Mouse (Mus musculus): ENCODE results near the gene Cpn1.

Cpn1 gene

DNA sequence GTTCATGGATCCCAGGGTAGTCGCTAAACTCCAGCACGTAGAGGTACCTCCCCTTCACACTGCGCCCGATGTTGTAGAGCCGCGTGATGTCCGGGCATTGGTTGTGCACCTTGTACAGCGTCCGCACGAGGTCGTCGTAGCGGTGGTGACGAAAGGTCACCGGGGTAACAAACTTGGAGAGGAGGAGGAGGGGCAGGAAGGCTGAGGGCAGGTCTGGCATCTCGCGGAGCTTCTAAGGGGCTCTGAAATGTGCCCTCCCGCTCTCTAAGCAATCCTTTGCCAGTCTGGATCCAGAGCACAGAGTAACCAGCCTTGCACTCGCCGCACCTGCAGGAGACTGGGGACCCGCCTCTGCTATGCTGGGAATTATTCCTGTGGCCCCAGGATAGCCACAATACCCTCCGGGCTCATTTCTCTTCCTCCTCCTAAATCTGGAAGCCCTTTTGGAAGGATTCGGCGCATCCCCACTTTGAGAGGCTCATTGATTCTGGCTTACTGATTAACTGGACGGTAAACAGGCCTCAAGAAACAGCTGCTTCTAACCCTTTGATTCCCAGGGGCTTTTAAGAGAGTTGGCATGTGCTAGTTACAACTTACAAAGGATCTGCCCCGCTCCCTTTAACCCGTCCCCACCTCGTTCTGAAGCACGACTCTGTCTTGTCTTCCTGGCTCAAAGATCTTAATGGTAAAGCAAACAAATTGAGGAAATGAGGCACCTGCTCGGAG is at the start of gene Cpn1:
TSS of gene Cpn1 (minus strand) at position 488 of the 726 bp plus-strand sequence.
- no peak for DNase-seq (ENCODE audit: low read depth in 2 of 2, low spot score in 2 of 2)

DNA sequence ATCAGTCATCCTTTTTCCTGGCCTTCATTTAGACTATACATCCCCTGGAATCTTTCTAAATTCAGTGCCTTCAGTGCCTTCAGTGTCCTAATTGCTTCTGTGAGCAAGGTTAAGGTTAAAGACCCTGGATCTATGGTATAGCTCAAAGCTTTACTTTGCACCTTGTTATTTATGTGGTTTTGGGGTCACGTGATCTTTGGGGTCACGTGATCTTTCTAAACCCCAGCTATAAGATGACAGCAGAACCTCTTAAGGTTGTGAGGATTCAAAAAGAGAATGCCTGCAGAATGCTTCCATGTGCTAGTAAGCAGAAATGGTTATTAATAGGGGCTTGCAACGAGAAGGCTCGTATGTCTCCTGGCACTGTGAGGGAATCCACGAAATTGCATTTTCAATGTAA is 47.0 kb upstream of the Cpn1 start:
- DNase-seq (ENCODE audit: low read depth in 2 of 2, low spot score in 2 of 2), result no peak

DNA sequence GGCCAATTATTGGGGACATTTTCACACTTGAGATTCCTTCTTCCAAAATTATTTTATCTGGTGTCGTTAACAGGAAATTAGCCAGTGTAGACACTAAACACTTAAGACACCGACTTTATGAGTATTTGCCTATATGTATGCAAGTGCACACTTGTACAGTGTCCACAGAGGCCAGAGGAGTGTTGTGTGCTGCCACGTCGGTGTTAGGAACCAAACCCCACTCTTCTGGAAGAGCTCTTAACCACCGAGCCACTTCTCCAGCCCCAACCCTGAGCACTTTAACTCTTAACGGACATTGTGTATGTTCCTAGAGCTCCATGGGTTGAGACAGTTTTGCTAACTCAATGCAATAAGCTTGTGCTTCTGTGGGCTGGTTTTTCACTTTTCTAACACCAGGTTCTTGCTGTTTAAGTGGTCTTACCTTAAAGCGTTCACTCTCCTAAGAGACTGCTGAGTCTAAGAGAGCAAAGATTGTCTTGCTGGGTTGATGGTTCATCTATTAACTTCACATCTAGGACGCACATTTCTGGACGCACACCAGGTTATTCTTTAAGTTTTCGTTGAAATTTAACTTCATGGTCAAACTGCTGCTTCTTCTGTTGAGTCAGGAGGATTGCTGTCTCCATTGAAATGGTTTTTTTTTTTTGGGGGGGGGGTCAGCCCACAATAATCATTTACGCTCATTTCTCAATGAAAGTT is 45.8 kb upstream of the Cpn1 start:
- no peak for DNase-seq (ENCODE audit: low read depth in 2 of 2, low spot score in 2 of 2)

DNA sequence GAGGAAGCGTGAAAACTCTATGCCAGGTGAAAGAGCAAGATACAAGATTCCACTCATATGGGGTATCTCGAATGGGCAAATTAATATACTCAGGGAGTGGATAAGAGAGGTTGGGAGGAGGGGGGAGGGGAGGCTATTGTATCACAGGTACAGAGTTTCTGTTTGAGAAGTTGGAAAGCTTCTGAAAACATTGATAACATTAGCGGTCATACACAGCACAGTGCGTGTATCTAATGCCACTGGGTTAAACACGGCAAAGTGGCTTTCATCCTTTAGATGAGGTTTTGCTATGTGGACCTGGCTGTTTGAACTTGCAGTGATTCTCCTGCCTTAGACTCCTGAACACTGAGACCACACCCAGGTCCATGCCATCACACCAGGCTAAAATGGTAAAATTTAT is 43.7 kb upstream of the Cpn1 start:
- no peak for DNase-seq (ENCODE audit: low read depth in 2 of 2, low spot score in 2 of 2)

DNA sequence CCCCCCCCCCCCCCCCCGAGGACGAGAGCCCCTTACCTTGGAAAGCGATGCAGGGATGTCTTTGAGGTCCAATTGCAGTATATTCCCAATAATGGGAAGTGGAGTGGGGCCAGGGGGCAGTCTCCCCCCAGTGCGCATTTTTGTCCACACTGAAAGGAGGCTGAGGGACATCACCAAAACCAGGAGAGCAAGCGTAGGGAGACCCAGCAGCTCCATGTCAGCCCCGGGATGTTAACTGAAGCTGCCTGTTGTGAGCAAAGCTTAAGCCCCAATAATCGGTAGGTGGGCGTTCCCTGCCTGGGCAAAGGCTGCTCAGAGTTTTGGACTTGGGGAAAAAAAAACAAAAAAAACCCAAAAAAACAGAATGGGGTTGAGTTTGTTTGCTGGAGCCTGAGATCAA is 42.6 kb upstream of the Cpn1 start, which contains the start of gene Cyp2c23:
TSS of gene Cyp2c23 (minus strand) at position 237 of the 400 bp plus-strand sequence.
- no peak for DNase-seq (ENCODE audit: low read depth in 2 of 2, low spot score in 2 of 2)

DNA sequence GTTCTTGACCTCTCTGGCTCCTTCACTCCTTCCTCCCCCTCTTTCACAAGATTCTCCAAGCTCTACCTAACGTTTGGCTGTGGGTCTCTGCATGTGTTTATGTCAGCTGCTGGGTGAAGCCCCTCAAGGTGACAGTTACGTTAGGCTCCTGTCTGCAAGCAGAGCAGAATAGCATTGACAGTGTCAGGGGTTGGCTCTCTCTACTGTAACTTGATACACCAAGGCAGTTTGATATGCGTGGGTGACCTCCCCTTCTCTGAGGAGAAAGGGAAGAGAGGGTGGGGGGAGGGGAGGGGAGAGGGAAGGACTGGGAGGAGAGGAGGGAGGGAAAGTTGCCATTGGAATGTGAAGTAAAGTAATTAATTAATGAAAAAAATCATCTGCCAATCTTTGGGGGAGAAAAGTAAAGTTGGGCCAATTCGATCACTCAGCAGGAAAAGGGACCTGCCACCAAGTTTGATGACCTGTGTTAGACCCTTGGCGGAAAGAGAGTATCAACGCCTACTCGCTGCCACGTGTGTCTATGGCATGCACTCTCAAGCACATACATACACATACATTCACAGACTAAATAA is 40.7 kb upstream of the Cpn1 start:
- no peak for DNase-seq (ENCODE audit: low read depth in 2 of 2, low spot score in 2 of 2)

DNA sequence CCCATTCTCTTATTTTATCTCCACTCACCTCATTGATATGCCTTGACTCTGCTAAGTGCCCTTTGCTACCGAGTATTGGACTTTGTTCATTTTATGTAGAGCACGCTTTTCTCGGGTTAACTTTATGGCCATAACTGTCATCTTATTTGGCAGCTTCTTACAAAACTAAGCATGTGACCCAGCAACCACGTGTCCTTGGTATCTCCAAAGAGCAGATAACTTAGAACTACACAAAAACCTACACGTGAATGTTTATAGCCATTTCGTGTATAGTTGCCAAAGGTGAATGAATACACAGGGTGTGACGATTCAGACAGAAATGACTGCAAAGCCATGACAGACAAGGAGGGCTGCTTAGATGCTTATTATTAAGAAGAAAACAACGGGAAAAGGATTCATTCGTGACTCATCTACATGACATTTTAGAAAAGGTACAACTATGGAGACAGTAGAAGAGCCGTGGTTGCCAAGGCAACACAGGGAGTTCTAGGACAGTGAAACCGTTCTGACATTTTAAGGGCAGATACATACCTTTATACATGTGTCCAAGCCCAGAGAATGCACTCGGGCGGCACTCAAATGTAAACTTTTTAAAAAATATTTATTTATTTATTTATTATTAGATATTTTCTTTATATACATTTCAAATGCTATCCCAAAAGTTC is 38.7 kb upstream of the Cpn1 start:
- DNase-seq (ENCODE audit: low read depth in 2 of 2, low spot score in 2 of 2), result no peak

DNA sequence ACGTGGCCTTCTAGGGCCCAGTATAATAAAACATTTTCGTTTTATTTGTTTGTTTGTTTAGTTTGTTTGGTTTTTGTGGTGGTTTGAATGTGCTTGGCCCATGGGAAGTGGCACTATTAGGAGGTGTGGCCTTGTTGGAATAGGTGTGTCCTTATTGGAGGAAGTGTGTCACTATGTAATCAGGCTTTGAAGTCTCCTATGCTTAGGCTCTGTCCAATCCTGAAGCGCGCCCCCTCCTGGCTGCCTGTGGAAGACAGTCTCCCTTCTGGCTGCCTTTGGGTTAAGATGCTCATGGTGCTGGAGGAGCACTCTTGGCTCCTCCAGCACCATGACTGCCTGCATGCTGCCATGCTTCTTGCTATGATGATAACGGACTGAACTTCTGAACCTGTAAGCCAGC is 36.7 kb upstream of the Cpn1 start:
- no peak for DNase-seq (ENCODE audit: low read depth in 2 of 2, low spot score in 2 of 2)

DNA sequence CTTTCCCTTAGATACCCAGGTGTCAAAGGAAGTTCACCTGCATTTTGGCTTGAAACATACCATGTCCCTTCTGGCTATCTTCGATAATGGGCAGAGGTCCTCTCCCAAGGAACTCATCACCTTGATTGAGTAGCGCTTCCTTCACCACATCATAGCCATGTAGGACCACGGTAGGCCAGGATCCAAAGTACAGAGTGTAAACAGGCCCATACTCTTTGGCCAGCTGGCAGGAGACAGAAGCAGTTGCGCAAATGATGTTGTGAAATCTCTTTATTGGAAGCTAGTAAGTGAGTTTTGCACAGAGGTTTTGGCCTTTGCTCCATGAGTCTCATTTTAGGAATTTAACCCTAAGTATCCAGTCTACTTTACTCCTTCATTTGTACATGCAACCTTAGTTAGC is 35.1 kb upstream of the Cpn1 start:
- DNase-seq (ENCODE audit: low read depth in 2 of 2, low spot score in 2 of 2), result no peak

DNA sequence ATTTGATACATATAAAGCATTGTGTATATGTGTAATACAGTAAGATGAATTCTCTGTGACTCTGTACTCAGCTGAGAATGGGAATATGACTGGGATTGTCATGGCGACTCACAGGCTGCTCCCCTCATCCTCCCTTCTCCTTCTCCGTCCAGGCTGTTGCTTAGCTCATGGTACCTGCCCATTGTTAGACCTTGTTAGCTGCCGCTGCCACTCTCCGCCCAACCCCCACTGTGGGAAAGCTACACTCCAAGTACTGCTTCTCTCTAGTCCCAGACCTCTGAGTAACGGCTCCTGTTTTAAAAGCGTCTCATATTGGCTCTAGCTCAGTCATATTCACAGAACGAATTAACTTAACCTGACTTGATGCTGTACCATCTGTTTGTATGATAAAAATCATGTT is 33.4 kb upstream of the Cpn1 start:
- DNase-seq (ENCODE audit: low read depth in 2 of 2, low spot score in 2 of 2), result no peak

DNA sequence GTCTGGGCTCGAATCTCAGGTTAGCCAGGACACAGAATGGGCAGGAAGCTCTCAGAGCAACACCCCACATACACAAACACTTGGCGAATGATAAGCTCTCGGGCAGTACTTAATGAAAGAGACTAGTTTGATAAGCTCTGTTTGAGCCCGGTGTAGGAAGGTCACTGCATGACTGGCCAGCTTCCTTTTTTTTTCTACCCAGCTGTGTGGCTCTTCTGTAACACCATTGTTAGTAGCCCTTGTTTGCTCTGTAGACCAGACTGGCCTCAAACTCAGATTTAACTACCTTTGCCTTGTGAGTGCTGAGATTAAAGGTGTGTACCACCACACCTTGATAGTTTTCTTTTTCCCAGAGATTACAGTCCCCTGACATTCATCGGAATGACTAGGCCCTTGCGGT is 27.5 kb upstream of the Cpn1 start:
- no peak for DNase-seq (ENCODE audit: low read depth in 2 of 2, low spot score in 2 of 2)

DNA sequence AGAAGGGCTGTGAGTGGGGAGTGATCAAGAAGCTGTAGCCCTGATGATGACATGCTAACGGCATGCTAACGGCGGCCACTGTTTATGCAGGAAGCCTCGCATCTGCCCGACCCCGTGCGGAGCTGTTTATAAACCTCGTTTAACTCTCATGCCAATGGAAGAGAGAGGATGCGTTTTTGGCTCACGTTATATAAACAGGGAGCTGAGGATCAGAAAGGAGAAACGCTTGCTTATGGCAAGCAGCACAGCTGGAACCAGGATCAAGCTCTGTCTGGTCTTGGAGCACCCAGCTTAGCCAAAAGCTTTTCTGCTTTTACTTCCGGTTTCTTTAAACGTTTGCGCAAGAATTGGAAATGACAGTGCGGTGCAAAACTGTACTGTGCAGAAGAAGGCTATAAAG is 22.4 kb upstream of the Cpn1 start:
- DNase-seq (ENCODE audit: low read depth in 2 of 2, low spot score in 2 of 2), result no peak

DNA sequence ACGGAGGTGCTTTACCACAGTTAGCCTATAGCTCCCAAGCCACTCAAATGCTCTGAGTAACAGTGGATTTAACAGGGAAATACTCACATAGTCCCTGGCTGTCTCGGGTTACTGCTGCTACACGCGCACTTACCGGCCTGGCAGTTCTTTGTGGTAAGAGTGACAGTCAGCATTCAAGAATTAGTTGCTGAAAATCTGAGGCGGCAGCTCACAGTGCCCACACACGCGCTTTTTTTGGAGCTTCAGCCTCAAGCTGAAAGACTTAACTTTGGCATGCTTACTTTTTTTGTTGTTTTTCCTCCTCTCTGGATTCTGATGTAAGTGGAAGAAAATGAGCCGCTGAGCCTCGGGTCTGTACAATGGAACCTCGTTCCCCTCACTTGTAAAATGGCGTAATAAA is 20.8 kb upstream of the Cpn1 start:
- DNase-seq (ENCODE audit: low read depth in 2 of 2, low spot score in 2 of 2), result no peak

DNA sequence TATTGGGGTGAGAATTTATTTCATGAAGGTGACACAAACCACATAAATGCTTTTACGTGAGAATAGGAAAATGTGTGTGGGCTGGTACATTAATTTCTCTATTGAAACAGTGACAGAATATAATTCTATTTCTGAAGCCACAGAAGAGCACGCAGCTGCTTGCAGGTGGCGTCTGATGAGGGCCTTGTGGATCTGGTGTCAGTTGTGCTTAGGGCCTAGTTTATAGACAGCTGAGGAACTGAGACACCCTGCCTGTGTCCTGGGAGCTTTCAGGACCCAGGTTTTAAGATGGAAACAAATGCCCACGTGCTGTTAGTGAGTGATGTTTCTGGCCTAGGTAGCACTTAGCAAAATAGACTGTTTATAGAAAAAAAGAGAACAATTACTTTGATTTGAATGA is 18.7 kb upstream of the Cpn1 start:
- DNase-seq (ENCODE audit: low read depth in 2 of 2, low spot score in 2 of 2), result no peak

DNA sequence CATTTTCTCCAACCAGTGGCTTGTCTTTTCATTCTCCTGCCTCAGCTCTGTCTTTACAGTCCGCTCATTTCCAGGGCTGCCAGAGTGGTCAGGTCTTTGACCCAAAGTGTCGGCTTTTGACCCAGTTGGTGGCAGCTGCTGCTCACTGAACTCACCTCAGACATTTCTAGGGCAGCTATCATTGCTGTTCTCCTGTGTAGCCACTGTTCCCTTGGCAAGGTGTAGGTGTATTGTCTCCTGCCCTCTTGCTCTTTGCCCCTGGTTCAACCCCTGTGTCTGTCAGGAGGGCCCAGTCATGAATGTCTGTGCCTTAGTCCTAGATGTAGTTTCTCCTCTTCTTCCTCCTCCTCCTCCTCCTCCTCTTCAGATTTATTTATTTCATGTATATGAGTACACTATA is 17.9 kb upstream of the Cpn1 start:
- no peak for DNase-seq (ENCODE audit: low read depth in 2 of 2, low spot score in 2 of 2)

DNA sequence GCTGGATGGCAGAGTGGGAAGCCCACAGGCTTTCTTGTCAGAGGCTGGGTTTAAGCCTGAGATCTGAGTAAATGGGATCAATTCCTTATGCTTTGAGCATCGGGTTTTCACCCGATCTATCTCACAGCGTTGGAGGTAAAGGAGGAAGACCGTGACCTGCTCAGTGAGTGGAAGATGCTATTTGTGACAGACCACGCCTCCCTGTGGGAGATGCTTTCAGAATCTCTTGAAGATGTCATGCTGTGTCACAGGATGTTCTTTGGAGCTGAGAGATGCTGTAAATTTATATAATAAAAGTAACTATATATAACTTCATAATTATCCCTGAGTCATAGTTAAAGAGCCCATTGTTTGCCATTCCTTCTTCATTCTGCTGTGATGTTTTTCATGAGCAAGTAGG is 14.4 kb upstream of the Cpn1 start:
- DNase-seq (ENCODE audit: low read depth in 2 of 2, low spot score in 2 of 2), result no peak

DNA sequence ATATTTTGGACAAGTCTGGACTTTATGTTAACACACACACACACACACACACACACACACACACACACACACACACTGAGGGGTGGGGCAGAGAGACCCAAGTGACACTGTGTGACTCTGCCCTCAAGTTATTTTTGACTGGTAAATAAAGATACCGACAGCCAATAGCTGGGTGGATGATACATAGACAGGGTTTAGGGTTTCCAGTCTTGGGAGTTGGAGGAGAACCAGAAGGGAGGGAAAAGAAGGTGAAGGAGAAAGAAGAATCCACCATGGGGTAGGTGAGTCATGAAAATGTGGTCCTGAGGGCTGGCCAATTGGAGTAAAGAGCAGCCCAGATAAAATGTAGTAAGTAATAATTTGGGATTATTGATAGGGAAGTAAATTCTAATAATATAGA is 13.7 kb upstream of the Cpn1 start:
- DNase-seq (ENCODE audit: low read depth in 2 of 2, low spot score in 2 of 2), result no peak

DNA sequence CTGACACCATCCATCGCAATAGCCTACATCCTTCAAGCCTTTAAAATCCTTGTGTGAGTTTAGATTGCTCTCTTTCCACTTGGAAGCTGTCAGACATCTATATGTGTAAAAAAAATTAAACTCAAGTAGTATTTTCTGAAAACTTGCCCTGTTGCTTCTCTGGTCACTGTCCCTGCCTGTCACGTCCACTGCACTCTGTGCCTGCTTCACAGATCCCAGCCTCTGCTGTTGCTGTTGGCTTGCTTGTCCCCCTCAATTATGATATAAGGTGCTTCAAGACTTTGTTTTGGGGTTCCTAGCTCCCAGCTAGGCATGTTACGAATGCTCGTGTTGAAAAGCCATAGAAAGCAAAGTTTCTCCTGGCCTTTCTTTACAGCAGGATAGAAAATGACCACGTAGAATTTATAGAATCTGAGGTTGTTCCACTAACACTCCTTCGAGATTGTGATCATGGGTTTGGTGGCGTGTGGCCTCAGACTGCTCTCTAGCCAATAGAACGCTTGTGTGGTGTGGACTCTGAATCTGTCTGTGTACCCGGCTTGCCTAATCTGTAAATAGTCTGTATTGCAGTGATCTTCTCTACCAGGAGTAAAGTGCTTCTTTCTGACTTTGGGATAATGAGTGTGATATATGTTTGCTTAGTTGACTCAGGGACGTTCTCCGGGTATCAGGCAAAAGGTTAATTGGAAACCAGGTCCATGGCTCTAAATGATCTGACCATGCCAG is 12.6 kb upstream of the Cpn1 start:
- DNase-seq (ENCODE audit: low read depth in 2 of 2, low spot score in 2 of 2), result no peak

DNA sequence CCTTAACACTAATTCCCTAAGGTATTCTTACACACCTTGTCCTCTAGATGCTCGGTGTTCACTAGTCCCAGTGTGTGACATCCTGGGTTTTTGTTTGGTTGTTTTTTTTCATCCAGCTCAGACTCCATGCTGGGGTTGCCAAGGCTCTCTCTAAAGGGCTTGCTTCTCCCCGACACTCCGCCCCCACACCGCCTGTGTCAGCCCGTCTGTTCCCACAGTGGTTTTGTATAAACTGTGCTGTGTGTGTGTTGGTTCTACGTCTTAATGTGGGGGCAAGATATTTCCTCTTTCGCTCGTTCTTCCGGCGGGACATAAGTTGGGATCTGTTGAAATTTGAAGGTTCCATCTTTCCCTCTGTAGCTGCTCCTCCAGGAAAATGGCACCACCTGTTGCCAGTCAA is 11.7 kb upstream of the Cpn1 start:
- no peak for DNase-seq (ENCODE audit: low read depth in 2 of 2, low spot score in 2 of 2)

DNA sequence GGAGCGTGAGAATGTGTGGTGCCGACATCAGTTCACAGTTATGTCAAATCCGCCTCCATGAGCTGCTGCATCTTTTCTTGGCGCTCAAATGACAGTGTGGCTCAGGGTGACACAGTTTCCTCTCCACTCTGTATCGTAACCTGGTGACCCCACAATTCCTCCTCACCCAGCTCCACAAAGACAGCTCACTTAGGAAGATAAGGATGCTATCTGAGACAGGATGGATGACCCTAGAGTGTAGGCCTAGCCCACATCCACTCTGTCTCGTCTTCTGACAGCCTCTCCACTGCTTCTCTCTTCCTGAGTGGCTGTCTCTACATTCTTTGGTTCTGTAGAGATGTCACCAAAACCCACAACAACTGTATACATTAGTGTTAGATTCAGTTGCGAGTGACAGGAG is 9.1 kb upstream of the Cpn1 start:
- no peak for DNase-seq (ENCODE audit: low read depth in 2 of 2, low spot score in 2 of 2)

DNA sequence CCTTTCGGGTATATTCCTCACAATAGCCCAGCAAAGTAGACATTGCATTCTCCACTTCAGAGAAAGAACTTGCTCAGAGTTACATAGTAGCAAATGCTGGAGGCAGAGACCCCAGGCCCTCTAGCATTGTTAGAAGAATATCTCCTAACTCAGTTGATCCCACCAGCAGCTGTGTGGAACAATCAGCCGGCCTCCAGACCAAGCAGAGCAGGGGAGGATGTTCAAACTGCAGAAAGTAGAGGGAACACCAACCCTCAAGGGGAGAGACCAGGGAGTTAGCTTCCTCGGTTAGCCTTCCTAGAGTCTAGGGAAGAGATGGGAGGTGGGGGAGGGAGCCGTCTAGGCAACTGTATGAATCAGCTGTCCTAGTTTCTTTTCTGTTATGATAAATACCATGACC is 6.1 kb upstream of the Cpn1 start:
- DNase-seq (ENCODE audit: low read depth in 2 of 2, low spot score in 2 of 2), result no peak

Measured in CD8-positive naive resting alpha-beta T cell, adult 2 months (primary cell).